Mouse (Mus musculus) limb, embryonic 11.5 days (tissue): Measurements from ENCODE around the gene Nxph3. TPM values are rescaled to one million over a fixed set of nuclear protein-coding genes. Genes with fewer than 3 reads are reported as not detected.

ENCODE experiments used
- ATAC-seq: fragments of 200-750 bp; cut with Nextera tagmentation; 2 replicates; pipeline ENCODE4 v1.8.0; 2017; ENCODE audit warnings: low read depth; ENCODE audit not compliant: insufficient number of reproducible peaks, low FRiP score, low TSS enrichment
- DNase-seq: peaks from one replicate; pipeline ENCODE4 v3.0.0-alpha.2; 2015; ENCODE audit warnings: low spot score
- H3K27ac ChIP-seq: fragments of 300-500 bp; sonication (generic); replicated peaks from 2 replicates; pipeline ENCODE4 v1.5.1; 2014; ENCODE audit warnings: low read depth, mild to moderate bottlenecking, low read length
- H3K27me3 ChIP-seq: fragments of 300-500 bp; sonication (generic); 2 replicates; pipeline ENCODE4 v1.6.1; 2014; ENCODE audit warnings: mild to moderate bottlenecking, low read length, mixed read lengths; ENCODE audit not compliant: control insufficient read depth, insufficient read depth
- H3K36me3 ChIP-seq: fragments of 300-500 bp; sonication (generic); 2 replicates; pipeline ENCODE4 v1.6.1; 2014; ENCODE audit warnings: mild to moderate bottlenecking, low read length, moderate library complexity, mixed read lengths; ENCODE audit not compliant: control insufficient read depth, insufficient read depth
- H3K4me1 ChIP-seq: fragments of 300-500 bp; sonication (generic); 2 replicates; pipeline ENCODE4 v1.6.1; 2014; ENCODE audit warnings: low read length, mixed read lengths; ENCODE audit not compliant: control insufficient read depth, insufficient read depth
- H3K4me2 ChIP-seq: fragments of 300-500 bp; sonication (generic); 2 replicates; pipeline ENCODE4 v1.6.1; 2014; ENCODE audit warnings: low read depth, mild to moderate bottlenecking, moderate library complexity; ENCODE audit not compliant: severe bottlenecking
- H3K4me3 ChIP-seq: fragments of 300-500 bp; sonication (generic); 2 replicates; pipeline ENCODE4 v1.5.1; 2014; ENCODE audit warnings: low read depth, low read length
- H3K9ac ChIP-seq: fragments of 300-500 bp; sonication (generic); 2 replicates; pipeline ENCODE4 v1.6.1; 2014; ENCODE audit warnings: mild to moderate bottlenecking, low read length
- H3K9me3 ChIP-seq: fragments of 300-500 bp; sonication (generic); 2 replicates; pipeline ENCODE4 v1.6.1; 2016; ENCODE audit warnings: low read length; ENCODE audit not compliant: control insufficient read depth
- WGBS: fragments of 180-500 bp; shearing (Covaris S2); extraction: QIAGEN DNeasy Blood & Tissue Kit; methylation state at CpG from one replicate; pipeline ENCODE4 v1.1.7; 2014; 5-methylcytosine and 5-hydroxymethylcytosine counted together
- polyA plus RNA-seq: library from polyadenylated mRNA; unstranded; fragments of >200 nt; fragmentation: Nextera tagmentation; extraction: Ambion mirVana; gene quantifications from 2 replicates; pipeline ENCODE4 v1.2.1, GENCODE M21; 2014

Nxph3 gene
- polyA plus RNA-seq, 1 experiment from 2014 or later = 1.5 TPM

GRCm38 (mm10) chr11:95493010-95493409 is 21.4 kb downstream of the Nxph3 start:
- no peak overlapping the region for H3K4me3 ChIP-seq
- DNase-seq (no peak), ATAC-seq (no peak)
- H3K27ac ChIP-seq = no peak overlapping the region
- H3K9me3 ChIP-seq = no peaks in the 10 kb centered on the region
- H3K36me3 ChIP-seq = peaks cover 5% of the 10 kb centered on the region; the same call in 1 of the 2 replicates
- H3K27me3 ChIP-seq = no peaks in the 10 kb centered on the region
- H3K4me2 ChIP-seq = no peak overlapping the region
- no peak overlapping the region for H3K9ac ChIP-seq
- no peaks in the 10 kb centered on the region for H3K4me1 ChIP-seq
- 95% methylated on average over 4 of the region's 4 CpGs for WGBS

GRCm38 (mm10) chr11:95492256-95492655 is 22.1 kb downstream of the Nxph3 start:
- Histone ChIP-seq H3K4me1 (no peaks in the 10 kb centered on the region), H3K36me3 (peaks cover 5% of the 10 kb centered on the region; the same call in 1 of the 2 replicates), H3K9ac (no peak overlapping the region), H3K27ac (no peak overlapping the region), H3K9me3 (no peaks in the 10 kb centered on the region), H3K4me2 (no peak overlapping the region), H3K27me3 (no peaks in the 10 kb centered on the region), H3K4me3 (no peak overlapping the region)
- ATAC-seq (no peak), DNase-seq (no peak)
- WGBS = 95% methylated on average over 4 of the region's 4 CpGs

GRCm38 (mm10) chr11:95490104-95490503 is 24.3 kb downstream of the Nxph3 start:
- no peak overlapping the region for H3K4me3 ChIP-seq
- no peaks in the 10 kb centered on the region for H3K9me3 ChIP-seq
- peaks cover 5% of the 10 kb centered on the region; the same call in 1 of the 2 replicates for H3K36me3 ChIP-seq
- H3K4me1 ChIP-seq = no peaks in the 10 kb centered on the region
- 85% methylated on average over 14 of the region's 14 CpGs for WGBS
- H3K4me2 ChIP-seq = no peak overlapping the region
- H3K27ac ChIP-seq = no peak overlapping the region
- ATAC-seq = no peak
- no peak for DNase-seq
- H3K27me3 ChIP-seq = no peaks in the 10 kb centered on the region
- H3K9ac ChIP-seq = no peak overlapping the region

- ATAC-seq (no peak), DNase-seq (no peak)
- Histone ChIP-seq H3K36me3 (peaks cover 3% of the 10 kb centered on the region; the same call in 1 of the 2 replicates), H3K9me3 (no peaks in the 10 kb centered on the region), H3K4me1 (no peaks in the 10 kb centered on the region), H3K27me3 (no peaks in the 10 kb centered on the region), H3K9ac (no peak overlapping the region), H3K4me2 (no peak overlapping the region), H3K27ac (no peak overlapping the region), H3K4me3 (no peak overlapping the region)
- 94% methylated on average over 2 of the region's 2 CpGs for WGBS
These were observed 27.1 kb downstream of the Nxph3 start for GRCm38 (mm10) chr11:95487237-95487636.

GRCm38 (mm10) chr11:95485634-95486033 is 28.7 kb downstream of the Nxph3 start:
- ATAC-seq = no peak
- no peaks in the 10 kb centered on the region for H3K9me3 ChIP-seq

GRCm38 (mm10) chr11:95480662-95481061 is 33.7 kb downstream of the Nxph3 start:
- DNase-seq (no peak), ATAC-seq (no peak)
- Histone ChIP-seq H3K4me3 (no peak overlapping the region), H3K27me3 (no peaks in the 10 kb centered on the region), H3K4me2 (no peak overlapping the region), H3K27ac (no peak overlapping the region), H3K9me3 (no peaks in the 10 kb centered on the region), H3K36me3 (peaks cover 6% of the 10 kb centered on the region; the same call in 1 of the 2 replicates), H3K9ac (no peak overlapping the region), H3K4me1 (no peaks in the 10 kb centered on the region)
- 91% methylated on average over 4 of the region's 4 CpGs for WGBS

More at GRCm38 (mm10) chr11:95485634-95486033, 28.7 kb downstream of the Nxph3 start:
- WGBS = 93% methylated on average over 18 of the region's 18 CpGs
- Histone ChIP-seq H3K9ac (no peak overlapping the region), H3K4me1 (no peaks in the 10 kb centered on the region), H3K36me3 (no peaks in the 10 kb centered on the region; the same call in 1 of the 2 replicates), H3K27me3 (no peaks in the 10 kb centered on the region), H3K4me3 (no peak overlapping the region), H3K27ac (no peak overlapping the region), H3K4me2 (no peak overlapping the region)
- DNase-seq = no peak

GRCm38 (mm10) chr11:95479458-95479857 is 34.9 kb downstream of the Nxph3 start:
- ATAC-seq = no peak
- peaks cover 6% of the 10 kb centered on the region; the same call in 1 of the 2 replicates for H3K36me3 ChIP-seq
- no peak overlapping the region for H3K27ac ChIP-seq
- no peak overlapping the region for H3K4me2 ChIP-seq
- H3K4me1 ChIP-seq = no peaks in the 10 kb centered on the region
- H3K9ac ChIP-seq = no peak overlapping the region
- no peaks in the 10 kb centered on the region for H3K9me3 ChIP-seq
- no peaks in the 10 kb centered on the region for H3K27me3 ChIP-seq
- 90% methylated on average over 4 of the region's 4 CpGs for WGBS
- no peak for DNase-seq
- no peak overlapping the region for H3K4me3 ChIP-seq

GRCm38 (mm10) chr11:95476323-95476722 is 38.0 kb downstream of the Nxph3 start:
- Histone ChIP-seq H3K4me2 (no peak overlapping the region), H3K27ac (no peak overlapping the region), H3K4me1 (no peaks in the 10 kb centered on the region), H3K4me3 (no peak overlapping the region), H3K36me3 (peaks cover 11% of the 10 kb centered on the region; the same call in 1 of the 2 replicates), H3K9ac (no peak overlapping the region), H3K27me3 (no peaks in the 10 kb centered on the region), H3K9me3 (no peaks in the 10 kb centered on the region)
- ATAC-seq = no peak
- WGBS = 88% methylated on average over 7 of the region's 7 CpGs
- DNase-seq = no peak

- H3K9ac ChIP-seq = no peak overlapping the region
- no peaks in the 10 kb centered on the region for H3K9me3 ChIP-seq
- H3K36me3 ChIP-seq = peaks cover 8% of the 10 kb centered on the region; the same call in 1 of the 2 replicates
- DNase-seq (no peak), ATAC-seq (no peak)
- no peaks in the 10 kb centered on the region for H3K27me3 ChIP-seq
- no peak overlapping the region for H3K4me2 ChIP-seq
- WGBS = 93% methylated on average over 1 of the region's 1 CpGs
- no peak overlapping the region for H3K4me3 ChIP-seq
- no peak overlapping the region for H3K27ac ChIP-seq
- no peaks in the 10 kb centered on the region for H3K4me1 ChIP-seq
These were observed 40.9 kb downstream of the Nxph3 start for GRCm38 (mm10) chr11:95473456-95473855.
